Mouse (Mus musculus) ES-E14 (cell line): ENCODE measurements around the gene Zfr2. TPM values are rescaled to one million over a fixed set of nuclear protein-coding genes. Genes with fewer than 3 reads are reported as not detected.

Source experiments
- DNase-seq: peaks from one replicate; pipeline ENCODE4 v3.0.0-alpha.2; 2013; ENCODE audit warnings: low read depth, low spot score
- H3K27ac ChIP-seq: 2 replicates; pipeline ENCODE4 v1.5.1; 2012; ENCODE audit warnings: low read depth, mild to moderate bottlenecking, low read length, moderate library complexity, mixed read lengths; ENCODE audit not compliant: poor library complexity, insufficient read depth, severe bottlenecking
- H3K36me3 ChIP-seq: 2 replicates; pipeline ENCODE4 v1.6.1; 2012; ENCODE audit warnings: mild to moderate bottlenecking, low read length, moderate library complexity, mixed read lengths; ENCODE audit not compliant: control insufficient read depth, poor library complexity, insufficient read depth, severe bottlenecking
- H3K4me1 ChIP-seq, 2 experiments: fragments of 150-350 bp in 1 of 2; sonication (generic) in 1 of 2; 2 replicates each; pipeline ENCODE4 v1.6.1; 2012; ENCODE audit warnings: low read length in 2 of 2, mild to moderate bottlenecking in 1 of 2, mixed read lengths in 1 of 2; ENCODE audit not compliant: control insufficient read depth in 2 of 2, insufficient read depth in 2 of 2, poor library complexity in 1 of 2
- H3K4me3 ChIP-seq, 2 experiments: fragments of 150-350 bp in 1 of 2; sonication (generic) in 1 of 2; 2 replicates each; pipeline ENCODE4 v1.5.1; 2012; ENCODE audit warnings: low read length in 2 of 2, low read depth in 1 of 2, mild to moderate bottlenecking in 1 of 2, mixed read lengths in 1 of 2; ENCODE audit not compliant: insufficient read depth in 1 of 2, poor library complexity in 1 of 2, severe bottlenecking in 1 of 2
- H3K9ac ChIP-seq: 2 replicates; pipeline ENCODE4 v1.6.1; 2012; ENCODE audit warnings: low read depth, mild to moderate bottlenecking, low read length, mixed read lengths; ENCODE audit not compliant: poor library complexity, insufficient read depth, severe bottlenecking
- H3K9me3 ChIP-seq: fragments of 150-350 bp; sonication (generic); 2 replicates; pipeline ENCODE4 v1.6.1; 2012; ENCODE audit warnings: low read depth, mild to moderate bottlenecking, low read length; ENCODE audit not compliant: control insufficient read depth, insufficient read depth
- CHD2 ChIP-seq: IDR thresholded peaks from 2 replicates; pipeline ENCODE4 v1.6.1; 2014; ENCODE audit warnings: mild to moderate bottlenecking, low read depth, low read length, inconsistent platforms
- HCFC1 ChIP-seq: IDR thresholded peaks from 2 replicates; pipeline ENCODE4 v1.6.1; 2012; ENCODE audit warnings: low read length, inconsistent platforms, borderline replicate concordance; ENCODE audit not compliant: insufficient read depth
- MAFK ChIP-seq: IDR thresholded peaks from 2 replicates; pipeline ENCODE4 v1.6.1; 2014; ENCODE audit warnings: mild to moderate bottlenecking, low read depth, low read length, inconsistent platforms; ENCODE audit not compliant: insufficient read depth
- ZC3H11A ChIP-seq: IDR thresholded peaks from 2 replicates; pipeline ENCODE4 v1.6.1; 2012; ENCODE audit warnings: low read depth, mild to moderate bottlenecking, inconsistent platforms, low read length, borderline replicate concordance
- ZNF384 ChIP-seq: IDR thresholded peaks from 2 replicates; pipeline ENCODE4 v1.6.1; 2012; ENCODE audit warnings: low read depth, low read length, inconsistent platforms
- in situ Hi-C, 2 experiments: fragments of 600-800 bp; cut with MboI; formaldehyde crosslinking; loops; one replicate each; pipeline ENCODE4 v1.15.1; 2025; ENCODE audit warnings: low sequenced_read_pairs in 2 of 2, inconsistent platforms in 1 of 2; ENCODE audit not compliant: unreplicated experiment in 2 of 2
- total RNA-seq: library from RNA; depleted of rRNA; stranded (reverse); fragments of 300-350 nt; gene quantifications from 2 replicates; pipeline ENCODE4 v1.2.3, GENCODE M21; 2012

Gene Zfr2
- total RNA-seq, 1 experiment: 0.67 TPM

- no peaks in the 10 kb centered on the region for H3K36me3 ChIP-seq
- TF ChIP-seq MAFK (no peak), ZNF384 (no peak), ZC3H11A (no peak), CHD2 (no peak)
- in situ Hi-C loops: no loop called here
- peaks cover 2 to 12% of the 10 kb centered on the region in 2 experiments; a peak in 2 of 4 replicates for H3K4me1 ChIP-seq
- no peak for DNase-seq
- no peak overlapping the region for H3K4me3 ChIP-seq
- H3K27ac ChIP-seq: no peak overlapping the region
- no peak overlapping the region for H3K9ac ChIP-seq
- no peaks in the 10 kb centered on the region for H3K9me3 ChIP-seq
Observed at GRCm38 (mm10) chr10:81244146-81244545, 11.2 kb downstream of the Zfr2 start.

GRCm38 (mm10) chr10:81244595-81244994, 11.6 kb downstream of the Zfr2 start:
- H3K36me3 ChIP-seq: no peaks in the 10 kb centered on the region
- no peak overlapping the region for H3K4me3 ChIP-seq
- no peak overlapping the region for H3K9ac ChIP-seq
- no peak overlapping the region for H3K27ac ChIP-seq
- in situ Hi-C loops: no loop called here
- TF ChIP-seq HCFC1 (no peak), CHD2 (no peak), ZC3H11A (no peak), MAFK (no peak), ZNF384 (no peak)
- H3K9me3 ChIP-seq: no peaks in the 10 kb centered on the region
- no peak for DNase-seq
- peaks cover 2 to 15% of the 10 kb centered on the region in 2 experiments; a peak in 2 of 4 replicates for H3K4me1 ChIP-seq

- Histone ChIP-seq H3K36me3 (no peaks in the 10 kb centered on the region), H3K9me3 (no peaks in the 10 kb centered on the region), H3K4me1 (peaks cover 2 to 18% of the 10 kb centered on the region in 2 experiments; a peak in 2 of 4 replicates), H3K27ac (no peak overlapping the region), H3K9ac (no peak overlapping the region), H3K4me3 (no peak overlapping the region)
- TF ChIP-seq MAFK (no peak), ZNF384 (no peak), HCFC1 (no peak), CHD2 (no peak), ZC3H11A (no peak)
- DNase-seq: no peak
- in situ Hi-C loops: no loop called here
Observed at GRCm38 (mm10) chr10:81245166-81245565, 12.2 kb downstream of the Zfr2 start.

GRCm38 (mm10) chr10:81247804-81248203, 14.8 kb downstream of the Zfr2 start:
- Histone ChIP-seq H3K27ac (no peak overlapping the region), H3K9ac (no peak overlapping the region), H3K9me3 (no peaks in the 10 kb centered on the region), H3K4me3 (no peak overlapping the region), H3K36me3 (no peaks in the 10 kb centered on the region), H3K4me1 (peaks cover 2 to 23% of the 10 kb centered on the region in 2 experiments; a peak in 2 of 4 replicates)
- no peak for DNase-seq
- in situ Hi-C loops: no loop called here
- no peak for TF ChIP-seq MAFK
- TF ChIP-seq HCFC1: no peak
- TF ChIP-seq CHD2: no peak

GRCm38 (mm10) chr10:81249442-81249841, 16.5 kb downstream of the Zfr2 start:
- H3K36me3 ChIP-seq: no peaks in the 10 kb centered on the region
- in situ Hi-C loops: no loop called here
- H3K4me3 ChIP-seq: no peak overlapping the region
- no peak overlapping the region for H3K9ac ChIP-seq
- H3K9me3 ChIP-seq: no peaks in the 10 kb centered on the region
- H3K27ac ChIP-seq: no peak overlapping the region
- TF ChIP-seq HCFC1 (no peak), CHD2 (no peak), MAFK (no peak), ZNF384 (no peak), ZC3H11A (no peak)
- DNase-seq: no peak
- H3K4me1 ChIP-seq: peaks cover 2 to 24% of the 10 kb centered on the region in 2 experiments; a peak in 2 of 4 replicates
